Mouse (Mus musculus): ENCODE measurements around the gene Kcnmb2. TPM values are rescaled to one million over a fixed set of nuclear protein-coding genes. Genes with fewer than 3 reads are reported as not detected.

Gene Kcnmb2
- polyA plus RNA-seq, 1 experiment from 2014 or later: 0.61 TPM

DNA sequence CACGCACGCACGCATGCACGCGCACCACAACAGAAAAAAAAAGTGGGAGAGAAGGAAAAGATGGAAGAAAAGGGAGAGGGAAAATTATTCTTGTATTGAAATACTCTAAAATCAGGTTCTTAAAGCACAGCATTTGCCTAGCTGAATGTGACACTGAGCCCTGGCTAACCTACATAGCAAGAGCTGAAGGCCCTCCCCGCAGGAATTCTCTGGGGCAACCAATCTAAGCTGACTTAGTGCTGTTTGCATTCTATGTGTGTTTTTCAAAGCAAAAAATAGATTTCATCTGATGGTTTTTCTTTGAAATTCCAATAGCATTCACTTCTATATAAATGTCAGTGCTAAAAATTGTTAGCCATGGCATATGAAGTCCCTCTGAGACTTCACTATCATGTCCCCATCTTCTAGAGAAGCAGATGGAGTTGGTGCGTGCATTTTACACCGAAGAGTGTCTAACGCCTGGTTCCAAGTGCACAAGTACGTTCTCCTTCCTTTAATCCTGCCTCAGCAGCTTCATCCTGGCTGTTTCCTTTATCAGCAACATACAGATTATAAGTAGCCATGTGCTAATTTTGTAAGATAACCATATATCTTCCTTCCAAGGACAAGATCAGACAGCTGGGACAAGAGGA, 151.4 kb downstream of the Kcnmb2 start:
- ATAC-seq (ENCODE audit: insufficient number of reproducible peaks, insufficient read depth, low FRiP score, low read depth): no peak
- no peak overlapping the region for H3K9ac ChIP-seq (ENCODE audit: low read length)
- no peaks in the 10 kb centered on the region for H3K4me1 ChIP-seq (ENCODE audit: control insufficient read depth in 2 of 2, insufficient read depth in 2 of 2, low read length in 2 of 2)
- WGBS: 85% methylated on average over 10 of the region's 10 CpGs
- no peaks in the 10 kb centered on the region for H3K36me3 ChIP-seq (ENCODE audit: control insufficient read depth, insufficient read depth, low read length)
- no peak overlapping the region for H3K4me3 ChIP-seq (ENCODE audit: control insufficient read depth in 1 of 2, insufficient read depth in 1 of 2, low read depth in 1 of 2, low read length in 2 of 2)
- no peak overlapping the region for H3K27ac ChIP-seq (replicated peaks in 1 of 2; ENCODE audit: control insufficient read depth in 1 of 2, insufficient read depth in 1 of 2, low read depth in 2 of 2, low read length in 2 of 2)
- no peaks in the 10 kb centered on the region for H3K9me3 ChIP-seq (ENCODE audit: control insufficient read depth, low read length)
- no peak overlapping the region for H3K4me2 ChIP-seq (ENCODE audit: low read length)
- no peaks in the 10 kb centered on the region for H3K27me3 ChIP-seq (ENCODE audit: control insufficient read depth, insufficient read depth, low read length)

DNA sequence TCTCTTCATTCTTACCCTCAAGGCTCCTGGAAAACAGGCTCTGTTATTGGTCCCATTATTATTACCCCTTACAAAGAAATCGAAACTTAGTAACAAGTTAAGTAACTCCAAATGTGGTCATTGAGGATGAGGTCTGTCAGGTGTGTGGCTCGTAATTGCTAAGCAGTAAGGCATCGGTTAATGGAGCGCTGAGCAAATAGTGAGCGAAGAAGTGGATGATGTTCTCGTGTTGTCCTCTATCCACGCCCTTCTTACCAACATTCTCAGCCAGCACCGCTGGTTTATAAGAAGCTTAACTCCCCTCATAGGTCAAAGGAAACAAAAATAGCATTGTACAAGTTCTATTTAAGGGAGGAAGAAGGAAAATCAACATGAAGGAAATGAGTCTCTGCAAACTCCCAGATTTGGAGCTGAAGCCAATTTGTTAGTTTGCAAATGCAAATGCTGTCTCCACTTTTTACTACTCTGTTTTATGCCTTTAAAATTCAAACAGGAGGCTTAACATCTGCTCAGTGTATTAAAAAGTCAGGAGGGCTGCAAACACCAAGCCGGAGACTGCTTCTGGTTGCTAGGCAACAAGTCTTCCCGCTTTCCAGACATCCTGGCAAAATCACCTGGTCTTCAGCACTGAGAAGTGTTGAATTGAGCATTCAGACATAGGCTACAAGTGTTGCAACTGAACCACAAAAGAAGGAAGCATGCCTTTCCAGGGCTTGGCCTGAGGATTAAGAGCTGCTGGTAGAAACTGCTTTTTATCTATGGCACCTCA, 157.8 kb downstream of the Kcnmb2 start:
- ATAC-seq (ENCODE audit: insufficient number of reproducible peaks, insufficient read depth, low FRiP score, low read depth): no peak
- Histone ChIP-seq H3K27me3 (ENCODE audit: control insufficient read depth, insufficient read depth, low read length) (no peaks in the 10 kb centered on the region), H3K36me3 (ENCODE audit: control insufficient read depth, insufficient read depth, low read length) (no peaks in the 10 kb centered on the region), H3K27ac (replicated peaks in 1 of 2; ENCODE audit: control insufficient read depth in 1 of 2, insufficient read depth in 1 of 2, low read depth in 2 of 2, low read length in 2 of 2) (no peak overlapping the region), H3K4me2 (ENCODE audit: low read length) (no peak overlapping the region), H3K4me1 (ENCODE audit: control insufficient read depth in 2 of 2, insufficient read depth in 2 of 2, low read length in 2 of 2) (no peaks in the 10 kb centered on the region), H3K9me3 (ENCODE audit: control insufficient read depth, low read length) (no peaks in the 10 kb centered on the region), H3K4me3 (ENCODE audit: control insufficient read depth in 1 of 2, insufficient read depth in 1 of 2, low read depth in 1 of 2, low read length in 2 of 2) (no peak overlapping the region), H3K9ac (ENCODE audit: low read length) (no peak overlapping the region)
- WGBS: 53% methylated on average over 10 of the region's 10 CpGs

DNA sequence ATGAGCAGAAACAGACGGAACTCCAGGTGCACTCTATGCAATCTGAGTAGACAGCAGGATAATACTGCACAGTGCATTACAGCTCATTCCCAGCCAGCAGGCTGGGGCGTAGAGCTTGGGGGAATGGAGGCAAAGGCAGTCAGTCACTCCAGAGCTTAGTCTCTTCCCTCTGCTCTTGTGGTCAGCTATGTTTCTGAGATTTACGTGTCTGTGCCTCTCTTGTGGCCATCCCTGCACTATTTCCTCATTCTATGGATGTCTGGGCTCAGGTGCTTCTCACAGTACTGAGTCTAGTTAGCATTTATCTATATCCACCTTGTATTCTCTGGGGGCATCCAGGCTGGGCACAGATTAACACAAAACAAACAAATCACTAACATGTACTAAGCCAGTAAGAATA, 160.4 kb downstream of the Kcnmb2 start:
- Histone ChIP-seq H3K27me3 (ENCODE audit: control insufficient read depth, insufficient read depth, low read length) (no peaks in the 10 kb centered on the region), H3K9me3 (ENCODE audit: control insufficient read depth, low read length) (no peaks in the 10 kb centered on the region), H3K4me2 (ENCODE audit: low read length) (no peak overlapping the region), H3K27ac (replicated peaks in 1 of 2; ENCODE audit: control insufficient read depth in 1 of 2, insufficient read depth in 1 of 2, low read depth in 2 of 2, low read length in 2 of 2) (no peak overlapping the region), H3K4me3 (ENCODE audit: control insufficient read depth in 1 of 2, insufficient read depth in 1 of 2, low read depth in 1 of 2, low read length in 2 of 2) (no peak overlapping the region), H3K36me3 (ENCODE audit: control insufficient read depth, insufficient read depth, low read length) (no peaks in the 10 kb centered on the region), H3K9ac (ENCODE audit: low read length) (no peak overlapping the region), H3K4me1 (ENCODE audit: control insufficient read depth in 2 of 2, insufficient read depth in 2 of 2, low read length in 2 of 2) (no peaks in the 10 kb centered on the region)
- ATAC-seq (ENCODE audit: insufficient number of reproducible peaks, insufficient read depth, low FRiP score, low read depth): no peak
- 78% methylated on average over 3 of the region's 3 CpGs for WGBS

DNA sequence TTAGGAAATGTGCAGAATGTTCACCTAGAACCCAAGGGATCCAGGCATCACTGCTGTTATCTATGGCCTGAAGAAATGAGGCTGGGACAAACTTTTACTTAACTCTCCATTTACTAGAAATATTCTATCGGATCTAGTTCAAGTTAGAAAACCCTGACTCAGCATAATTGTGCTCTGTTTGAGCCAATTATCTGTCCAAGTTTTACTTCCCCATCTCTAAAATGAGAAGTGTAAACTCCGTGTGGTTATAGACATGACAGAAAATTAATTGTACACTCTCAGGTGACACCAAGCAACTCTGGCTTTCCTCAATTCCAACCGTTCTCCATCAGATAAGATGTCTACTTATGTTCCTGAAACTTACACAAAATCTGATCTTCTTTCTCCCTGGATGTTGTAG, 161.0 kb downstream of the Kcnmb2 start:
- Histone ChIP-seq H3K4me1 (ENCODE audit: control insufficient read depth in 2 of 2, insufficient read depth in 2 of 2, low read length in 2 of 2) (no peaks in the 10 kb centered on the region), H3K4me3 (ENCODE audit: control insufficient read depth in 1 of 2, insufficient read depth in 1 of 2, low read depth in 1 of 2, low read length in 2 of 2) (no peak overlapping the region), H3K9ac (ENCODE audit: low read length) (no peak overlapping the region), H3K36me3 (ENCODE audit: control insufficient read depth, insufficient read depth, low read length) (no peaks in the 10 kb centered on the region), H3K27me3 (ENCODE audit: control insufficient read depth, insufficient read depth, low read length) (no peaks in the 10 kb centered on the region), H3K9me3 (ENCODE audit: control insufficient read depth, low read length) (no peaks in the 10 kb centered on the region), H3K4me2 (ENCODE audit: low read length) (no peak overlapping the region), H3K27ac (replicated peaks in 1 of 2; ENCODE audit: control insufficient read depth in 1 of 2, insufficient read depth in 1 of 2, low read depth in 2 of 2, low read length in 2 of 2) (no peak overlapping the region)
- 75% methylated on average over 3 of the region's 3 CpGs for WGBS
- no peak for ATAC-seq (ENCODE audit: insufficient number of reproducible peaks, insufficient read depth, low FRiP score, low read depth)

DNA sequence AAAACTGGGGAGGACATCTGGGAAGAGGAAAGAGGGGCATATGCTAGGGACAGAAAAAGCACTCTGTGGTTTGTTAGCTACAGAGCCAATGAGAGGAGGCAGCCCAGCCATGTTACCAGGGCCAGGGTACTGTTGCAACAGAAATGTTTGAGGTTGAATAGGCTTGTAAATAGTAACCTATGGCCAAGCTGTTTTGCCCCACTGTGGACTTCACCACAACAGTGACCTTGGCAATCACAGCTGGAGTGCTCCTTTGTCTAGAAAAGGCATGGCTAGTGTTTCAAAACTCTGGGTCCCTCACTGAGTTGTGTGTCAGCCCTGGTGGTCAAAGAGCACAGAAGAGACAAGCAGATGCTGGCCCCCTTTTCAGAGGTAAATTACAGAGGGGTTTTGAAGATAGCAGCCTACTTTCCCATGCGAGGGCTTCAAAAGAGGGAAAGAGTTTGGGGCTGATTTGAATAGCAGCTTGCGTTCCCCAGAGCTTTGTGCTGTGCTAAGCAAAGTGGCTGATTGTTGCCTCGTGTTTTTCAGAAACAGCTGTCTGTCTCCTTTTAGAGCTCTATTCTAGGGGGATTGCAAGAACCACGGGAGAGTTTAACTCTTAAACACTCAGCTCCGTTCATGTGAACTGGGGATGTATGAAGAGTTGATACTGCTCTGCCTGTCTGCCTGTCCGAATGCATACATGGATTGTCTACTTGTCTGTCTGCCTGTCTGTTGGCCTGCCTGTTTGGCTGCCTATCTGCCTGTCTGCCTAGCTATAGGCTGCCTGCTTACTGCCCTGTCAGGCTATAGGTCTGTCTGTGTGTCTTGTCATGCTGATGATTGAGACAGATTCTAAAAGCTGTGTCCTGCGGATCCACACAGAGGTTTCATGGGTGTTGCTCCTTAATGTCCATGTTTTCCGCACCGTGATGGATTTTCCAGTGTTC, 165.0 kb downstream of the Kcnmb2 start:
- no peaks in the 10 kb centered on the region for H3K9me3 ChIP-seq (ENCODE audit: control insufficient read depth, low read length)
- no peaks in the 10 kb centered on the region for H3K36me3 ChIP-seq (ENCODE audit: control insufficient read depth, insufficient read depth, low read length)
- H3K9ac ChIP-seq (ENCODE audit: low read length): no peak overlapping the region
- no peak overlapping the region for H3K4me2 ChIP-seq (ENCODE audit: low read length)
- H3K27me3 ChIP-seq (ENCODE audit: control insufficient read depth, insufficient read depth, low read length): no peaks in the 10 kb centered on the region
- H3K4me3 ChIP-seq (ENCODE audit: control insufficient read depth in 1 of 2, insufficient read depth in 1 of 2, low read depth in 1 of 2, low read length in 2 of 2): no peak overlapping the region
- ATAC-seq (ENCODE audit: insufficient number of reproducible peaks, insufficient read depth, low FRiP score, low read depth): no peak
- H3K27ac ChIP-seq (replicated peaks in 1 of 2; ENCODE audit: control insufficient read depth in 1 of 2, insufficient read depth in 1 of 2, low read depth in 2 of 2, low read length in 2 of 2): no peak overlapping the region
- WGBS: 61% methylated on average over 9 of the region's 9 CpGs
- no peaks in the 10 kb centered on the region for H3K4me1 ChIP-seq (ENCODE audit: control insufficient read depth in 2 of 2, insufficient read depth in 2 of 2, low read length in 2 of 2)

DNA sequence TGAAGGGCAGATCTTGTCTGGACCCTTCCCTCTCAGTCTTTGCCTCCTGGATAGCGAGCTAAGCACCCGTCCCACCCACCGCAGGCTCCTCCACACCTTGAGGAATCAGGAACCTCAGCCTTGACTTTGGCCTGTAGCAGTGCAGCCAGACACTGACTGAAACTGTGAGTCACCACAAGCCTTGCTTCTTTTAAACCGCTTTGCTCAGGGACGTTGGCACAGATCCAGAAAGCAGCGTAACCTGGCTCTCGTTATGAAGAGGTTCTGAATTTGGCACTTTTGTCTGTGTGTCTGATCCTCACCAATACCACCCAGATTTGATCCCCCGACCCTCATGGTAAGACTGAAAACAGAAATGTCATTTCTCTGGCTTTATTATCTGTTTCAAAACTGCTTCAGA, 171.6 kb downstream of the Kcnmb2 start:
- no peak for ATAC-seq (ENCODE audit: insufficient number of reproducible peaks, insufficient read depth, low FRiP score, low read depth)
- no peaks in the 10 kb centered on the region for H3K27me3 ChIP-seq (ENCODE audit: control insufficient read depth, insufficient read depth, low read length)
- no peaks in the 10 kb centered on the region for H3K36me3 ChIP-seq (ENCODE audit: control insufficient read depth, insufficient read depth, low read length)
- H3K4me2 ChIP-seq (ENCODE audit: low read length): no peak overlapping the region
- WGBS: 35% methylated on average over 8 of the region's 8 CpGs
- peaks cover 0 to 4% of the 10 kb centered on the region in 2 experiments; a peak in 2 of 4 replicates for H3K4me1 ChIP-seq (ENCODE audit: control insufficient read depth in 2 of 2, insufficient read depth in 2 of 2, low read length in 2 of 2)
- no peak overlapping the region for H3K27ac ChIP-seq (replicated peaks in 1 of 2; ENCODE audit: control insufficient read depth in 1 of 2, insufficient read depth in 1 of 2, low read depth in 2 of 2, low read length in 2 of 2)
- H3K9ac ChIP-seq (ENCODE audit: low read length): no peak overlapping the region
- no peak overlapping the region for H3K4me3 ChIP-seq (ENCODE audit: control insufficient read depth in 1 of 2, insufficient read depth in 1 of 2, low read depth in 1 of 2, low read length in 2 of 2)
- no peaks in the 10 kb centered on the region for H3K9me3 ChIP-seq (ENCODE audit: control insufficient read depth, low read length)

DNA sequence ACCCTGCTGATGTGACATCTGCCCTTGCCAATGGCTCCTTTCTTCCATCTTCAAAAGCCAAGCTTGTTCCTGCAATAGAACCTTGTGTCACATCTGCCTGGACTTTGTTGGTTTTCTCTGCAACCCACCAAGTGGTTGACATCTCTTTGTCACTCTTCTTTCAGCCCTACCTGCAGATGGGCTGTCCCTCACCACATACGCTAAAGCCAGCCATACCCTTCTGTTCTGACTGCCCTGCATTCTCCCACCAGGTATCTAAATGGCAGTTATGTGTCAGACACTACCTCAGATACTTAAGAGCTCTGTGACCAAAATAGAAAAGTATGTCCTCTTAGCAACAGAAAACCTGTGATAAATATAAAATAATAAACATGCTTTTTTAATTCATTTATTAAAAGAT, 186.5 kb downstream of the Kcnmb2 start:
- no peak overlapping the region for H3K4me2 ChIP-seq (ENCODE audit: low read length)
- no peak overlapping the region for H3K4me3 ChIP-seq (ENCODE audit: control insufficient read depth in 1 of 2, insufficient read depth in 1 of 2, low read depth in 1 of 2, low read length in 2 of 2)
- no peaks in the 10 kb centered on the region for H3K27me3 ChIP-seq (ENCODE audit: control insufficient read depth, insufficient read depth, low read length)
- H3K27ac ChIP-seq (replicated peaks in 1 of 2; ENCODE audit: control insufficient read depth in 1 of 2, insufficient read depth in 1 of 2, low read depth in 2 of 2, low read length in 2 of 2): no peak overlapping the region
- H3K9me3 ChIP-seq (ENCODE audit: control insufficient read depth, low read length): no peaks in the 10 kb centered on the region
- H3K4me1 ChIP-seq (ENCODE audit: control insufficient read depth in 2 of 2, insufficient read depth in 2 of 2, low read length in 2 of 2): peaks cover 2 to 7% of the 10 kb centered on the region in 2 experiments; a peak in 3 of 4 replicates
- 54% methylated on average over 1 of the region's 1 CpGs for WGBS
- H3K9ac ChIP-seq (ENCODE audit: low read length): no peak overlapping the region
- no peak for ATAC-seq (ENCODE audit: insufficient number of reproducible peaks, insufficient read depth, low FRiP score, low read depth)
- no peaks in the 10 kb centered on the region for H3K36me3 ChIP-seq (ENCODE audit: control insufficient read depth, insufficient read depth, low read length)
